Mouse (Mus musculus) skeletal muscle tissue, adult 2 months (tissue): ENCODE data around the gene Pih1d1.
A peak's percentile ranks its signal among the peaks of the same experiment; 100 is the strongest.
"Not testable (repeated sequence)": the region's sequence is repeated elsewhere in the genome, so short reads cannot be mapped to it uniquely, and the experiment has no call there.

Experiments
- DNase-seq: peaks from one replicate; pipeline ENCODE4 v3.0.0-alpha.2; 2012; ENCODE audit warnings: low read depth, low spot score

Pih1d1 gene

DNA sequence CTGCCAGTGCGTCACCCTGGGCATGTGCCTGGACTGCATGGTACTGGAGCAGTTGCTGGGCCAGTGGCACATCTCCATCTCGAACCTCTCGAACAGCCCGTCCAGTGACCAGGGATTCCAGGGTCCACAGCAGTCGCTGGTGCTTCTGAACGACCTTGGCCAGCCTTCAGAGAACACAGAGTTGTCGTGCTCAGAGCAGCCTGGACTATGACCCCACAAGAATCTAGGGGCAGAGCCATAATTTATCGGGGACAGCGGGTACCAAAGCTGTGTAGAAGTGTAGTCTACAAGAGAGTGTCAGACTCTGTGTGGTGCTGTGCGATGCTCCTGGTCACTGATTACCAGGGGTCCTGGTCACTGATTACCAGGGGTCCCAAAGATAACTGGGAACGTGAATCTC, 6.2 kb upstream of the Pih1d1 start:
- no peak for DNase-seq

DNA sequence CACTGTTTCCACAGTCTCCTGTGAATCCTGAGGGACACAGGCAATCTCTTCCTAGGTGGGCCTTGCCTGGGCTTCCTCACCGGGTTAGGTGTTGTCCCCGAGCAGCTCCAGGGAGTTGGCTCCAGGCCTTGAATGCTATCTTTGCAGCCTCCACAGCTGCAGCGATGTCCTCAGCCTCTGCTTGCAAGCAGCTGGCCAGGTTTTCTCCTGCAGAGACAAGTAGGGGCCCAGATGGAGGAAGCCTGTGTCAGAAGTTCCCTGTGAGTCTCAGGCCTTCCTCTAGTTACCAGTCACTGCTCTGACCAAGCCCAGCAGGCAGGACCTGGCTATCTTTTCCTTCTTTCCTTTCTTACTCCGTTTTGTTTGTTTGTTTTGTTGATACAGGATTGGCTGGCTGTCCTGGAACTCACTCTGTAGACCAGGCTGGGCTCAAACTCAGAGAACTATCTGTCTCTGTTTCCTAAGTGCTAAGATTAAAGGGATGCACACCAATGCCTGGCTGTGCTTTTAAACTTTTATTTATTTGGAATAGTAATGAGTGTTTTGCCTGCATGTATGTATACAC, 5.5 kb upstream of the Pih1d1 start:
- no peak for DNase-seq

DNA sequence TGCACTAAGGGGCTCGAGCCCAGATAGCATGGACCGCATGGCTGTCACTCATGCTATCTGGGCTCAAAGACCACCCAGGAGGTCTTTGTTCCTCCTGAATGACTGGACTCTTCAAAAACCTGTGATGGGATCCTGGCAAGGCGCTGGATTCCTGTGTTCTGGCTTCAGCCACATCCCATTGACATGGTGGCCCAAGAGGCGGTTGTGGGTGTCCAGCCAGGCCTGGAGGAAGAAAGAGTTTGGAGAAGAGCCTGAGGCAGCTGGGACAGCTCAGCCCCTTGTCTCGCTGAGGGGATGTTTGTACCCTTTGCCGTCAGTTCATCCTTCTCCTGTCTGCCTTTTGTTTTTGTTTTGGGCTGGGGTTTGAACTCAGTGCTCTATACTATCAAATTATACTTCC, 4.6 kb upstream of the Pih1d1 start:
- no peak for DNase-seq

DNA sequence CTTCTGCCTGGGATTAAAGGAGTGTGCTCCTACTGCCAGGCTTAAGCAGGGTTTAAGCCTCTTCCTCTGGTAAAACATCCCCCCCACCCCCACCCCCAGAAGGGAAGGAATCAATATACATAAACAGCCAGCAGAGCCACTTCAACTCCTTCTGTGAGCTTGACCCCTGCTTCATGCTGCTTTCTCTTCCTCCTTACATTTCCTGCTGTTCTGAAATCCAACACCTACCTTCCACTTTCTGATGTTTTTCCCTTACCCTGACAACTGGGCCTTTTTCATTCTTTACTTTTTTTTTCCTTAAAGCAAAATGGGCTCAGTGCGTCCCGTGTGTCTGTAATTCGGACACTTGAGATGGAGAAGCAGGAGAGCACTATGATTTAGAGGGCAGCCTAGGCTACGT, 3.8 kb upstream of the Pih1d1 start:
- no peak for DNase-seq

DNA sequence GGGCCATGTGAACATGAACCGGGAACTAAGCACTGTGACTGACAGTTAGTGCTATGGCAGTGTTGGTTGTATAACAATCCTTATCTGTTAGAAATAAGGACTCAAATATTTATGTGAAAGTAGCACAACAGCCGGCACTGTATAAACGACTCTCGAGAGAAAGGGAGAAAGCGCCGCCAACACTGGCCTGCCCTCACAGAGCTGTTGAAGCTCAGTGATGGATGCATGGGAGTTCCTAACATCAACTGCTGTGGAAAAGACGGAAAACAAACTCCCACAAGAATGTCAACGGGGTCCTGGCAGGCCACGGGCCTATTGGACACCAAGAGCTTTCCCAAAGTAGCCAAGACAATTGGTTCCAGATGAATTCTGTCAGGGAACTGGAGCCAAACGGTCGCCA, 2.8 kb upstream of the Pih1d1 start:
- DNase-seq = peak; percentile 70

DNA sequence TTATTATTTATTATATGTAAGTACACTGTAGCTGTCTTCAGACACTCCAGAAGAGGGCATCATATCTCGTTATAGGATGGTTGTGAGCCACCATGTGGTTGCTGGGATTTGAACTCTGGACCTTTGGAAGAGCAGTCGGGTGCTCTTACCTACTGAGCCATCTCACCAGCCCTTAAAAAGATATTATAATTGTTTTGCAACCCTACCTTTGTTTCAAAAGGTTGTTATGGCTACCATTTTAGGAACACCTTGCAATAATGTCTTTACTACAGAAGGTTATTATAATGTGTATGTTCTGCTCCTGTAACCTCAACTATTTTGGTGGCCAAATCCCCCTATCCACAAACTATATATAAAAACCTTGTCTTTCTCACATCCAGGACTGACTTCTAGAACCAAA, 1.1 kb upstream of the Pih1d1 start:
- not testable (repeated sequence) for DNase-seq

DNA sequence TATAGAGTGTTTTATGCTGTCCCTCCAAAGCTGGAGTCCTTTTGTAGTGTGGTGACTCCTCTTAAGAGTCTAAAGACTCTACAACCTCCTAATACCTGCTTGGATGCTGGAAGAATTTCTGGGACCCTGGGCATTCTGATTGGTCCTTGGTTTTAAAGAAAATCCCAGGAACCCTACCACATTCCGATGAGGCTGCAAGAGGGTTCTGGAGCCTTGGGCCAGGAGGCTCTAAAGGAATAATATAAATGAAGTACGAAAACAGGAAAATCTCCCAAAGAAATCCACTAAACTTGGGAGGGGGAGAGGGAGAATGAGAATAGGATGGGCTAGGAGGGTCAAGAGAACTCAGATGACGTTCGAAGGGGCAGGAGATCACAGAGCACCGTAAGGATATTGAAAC, 517 bp upstream of the Pih1d1 start:
- DNase-seq = no peak

DNA sequence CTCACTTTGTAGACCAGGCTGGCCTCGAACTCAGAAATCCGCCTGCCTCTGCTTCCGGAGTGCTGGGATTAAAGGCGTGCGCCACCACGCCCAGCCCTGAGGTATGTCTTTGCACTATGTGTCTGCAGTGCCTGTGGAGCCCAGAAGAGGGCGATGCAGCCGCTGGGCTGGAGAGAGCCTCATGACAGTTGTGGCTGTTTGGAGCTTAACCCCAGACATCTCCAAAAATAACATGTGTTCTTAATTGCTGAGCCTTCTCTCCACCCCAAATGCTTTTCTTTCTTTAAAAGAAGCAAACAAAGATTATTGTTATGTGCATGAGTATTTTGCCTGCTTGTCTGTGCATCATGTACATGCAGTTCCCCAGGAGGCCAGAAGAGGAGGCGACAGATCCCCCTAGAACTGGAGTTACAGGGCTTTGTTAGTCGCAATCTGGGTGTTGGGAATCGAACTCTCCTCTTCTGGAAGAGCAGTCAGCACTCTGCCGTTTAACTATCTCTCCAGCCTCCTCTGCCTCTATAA, 951 bp downstream of the Pih1d1 start:
- DNase-seq = no peak

DNA sequence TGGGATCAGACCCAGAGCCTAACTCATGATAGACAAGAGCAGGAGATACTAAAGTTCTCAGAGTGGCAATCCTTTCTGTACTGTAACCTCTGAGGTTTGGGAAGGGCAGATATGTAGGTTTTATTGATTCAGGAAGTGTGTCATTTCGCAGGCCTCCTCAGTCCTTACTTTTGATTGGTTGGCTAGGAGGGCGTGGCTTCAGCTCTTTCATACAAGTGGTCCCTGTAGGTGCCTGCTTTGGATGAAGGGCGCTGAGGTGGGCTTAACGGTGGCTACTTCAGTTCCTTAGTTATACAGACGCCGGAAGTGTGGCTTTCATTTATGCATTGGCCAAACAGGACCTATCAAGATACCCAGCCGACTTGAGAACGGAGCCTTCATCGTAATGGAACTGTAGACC, 1.5 kb downstream of the Pih1d1 start:
- no peak for DNase-seq

DNA sequence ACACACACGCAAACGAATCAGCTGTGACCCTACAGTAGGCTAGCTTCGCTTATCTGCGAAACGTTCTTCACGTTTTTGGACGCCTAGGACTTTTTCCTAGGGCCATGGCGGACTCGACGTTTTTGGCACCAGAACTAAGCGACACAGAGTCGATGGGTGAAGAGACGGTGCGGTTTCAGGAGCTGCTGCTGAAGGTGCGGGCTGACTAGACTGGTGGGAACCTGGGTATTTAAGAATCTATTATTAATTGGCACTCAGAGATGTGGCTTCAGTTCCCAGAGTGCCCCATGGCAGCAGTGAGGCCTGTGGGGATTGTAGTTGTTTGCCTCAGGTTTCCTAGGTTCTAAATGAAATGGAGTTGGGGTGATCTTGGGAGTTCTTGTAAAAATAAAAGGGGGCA, 2.1 kb downstream of the Pih1d1 start:
- DNase-seq = no peak

DNA sequence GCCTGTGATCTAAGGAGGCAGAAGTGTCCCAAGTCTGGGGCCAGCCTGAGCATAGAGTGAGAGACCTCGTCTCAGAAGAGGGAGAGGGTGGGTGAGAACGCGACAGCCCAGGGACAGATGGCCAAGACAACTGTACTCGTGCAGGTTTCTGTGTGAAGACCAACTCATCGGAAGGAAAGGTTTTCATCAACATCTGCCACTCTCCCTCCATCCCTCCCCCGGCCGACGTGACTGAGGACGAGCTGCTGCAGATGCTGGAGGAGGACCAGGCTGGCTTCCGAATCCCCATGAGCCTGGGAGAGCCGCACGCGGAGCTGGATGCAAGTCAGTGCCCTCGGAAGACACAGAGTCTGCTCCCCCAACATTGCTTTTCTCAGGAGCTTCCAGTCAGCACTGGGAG, 3.4 kb downstream of the Pih1d1 start:
- DNase-seq = no peak

DNA sequence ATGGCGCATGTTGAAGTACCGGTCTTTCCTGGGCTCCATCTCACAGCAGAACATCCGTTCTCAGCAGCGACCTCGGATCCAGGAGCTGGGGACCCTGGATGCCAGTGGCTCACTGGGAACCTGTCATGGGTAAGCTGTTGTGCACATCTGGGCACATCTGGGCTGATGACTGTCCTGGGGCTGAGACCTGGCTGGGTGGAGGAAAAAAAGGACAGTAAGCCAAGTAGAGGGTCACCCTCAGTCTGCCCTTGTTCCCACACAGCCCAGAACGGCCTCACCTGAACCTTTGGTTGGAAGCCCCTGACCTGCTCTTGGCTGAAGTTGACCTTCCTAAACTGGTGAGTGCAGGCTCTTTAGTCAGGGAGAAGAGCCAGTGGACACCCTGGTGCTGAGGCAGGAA, 4.9 kb downstream of the Pih1d1 start:
- no peak for DNase-seq

DNA sequence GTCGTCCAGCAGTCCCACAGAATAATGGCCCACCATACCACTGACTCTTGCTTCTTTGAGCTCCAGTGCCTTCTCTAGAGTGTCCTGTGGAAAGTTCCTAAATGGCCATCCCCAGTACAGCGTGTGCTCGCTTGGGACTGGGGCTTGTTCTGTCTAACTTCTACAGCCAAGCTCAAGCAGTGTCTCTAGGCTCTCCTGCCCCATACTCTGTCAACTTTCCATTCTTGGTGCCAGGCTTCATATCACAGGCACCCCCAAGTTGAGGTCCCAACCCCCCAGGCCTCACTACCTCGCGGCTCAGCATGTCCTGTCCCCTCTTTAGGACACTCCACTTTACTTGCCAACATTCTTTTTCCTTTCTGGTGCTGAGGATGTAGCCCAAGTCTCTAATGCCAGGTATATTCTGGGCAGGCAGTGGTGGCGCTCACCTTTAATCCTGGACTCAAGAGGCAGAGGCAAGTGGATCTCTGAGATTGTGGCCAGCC, 6.3 kb downstream of the Pih1d1 start:
- DNase-seq = no peak

DNA sequence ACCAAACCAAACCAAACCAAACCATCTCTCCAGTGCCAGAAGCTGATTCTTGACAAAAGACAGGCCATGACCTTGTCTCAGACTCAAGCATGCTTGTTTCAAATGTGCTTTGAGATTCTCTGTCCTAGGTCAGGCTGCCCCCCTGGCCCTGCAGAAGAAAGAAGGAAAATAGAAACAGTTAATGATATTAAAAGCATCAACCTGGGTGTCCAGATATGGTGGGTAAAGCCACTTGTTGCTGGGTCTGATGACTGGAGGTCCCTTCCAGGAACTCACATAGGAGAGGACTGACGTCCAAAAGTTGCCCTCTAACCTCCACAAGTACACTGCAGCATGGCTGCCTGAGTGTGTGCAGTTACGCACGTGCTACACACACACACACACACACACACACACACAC, 6.8 kb downstream of the Pih1d1 start:
- no peak for DNase-seq

DNA sequence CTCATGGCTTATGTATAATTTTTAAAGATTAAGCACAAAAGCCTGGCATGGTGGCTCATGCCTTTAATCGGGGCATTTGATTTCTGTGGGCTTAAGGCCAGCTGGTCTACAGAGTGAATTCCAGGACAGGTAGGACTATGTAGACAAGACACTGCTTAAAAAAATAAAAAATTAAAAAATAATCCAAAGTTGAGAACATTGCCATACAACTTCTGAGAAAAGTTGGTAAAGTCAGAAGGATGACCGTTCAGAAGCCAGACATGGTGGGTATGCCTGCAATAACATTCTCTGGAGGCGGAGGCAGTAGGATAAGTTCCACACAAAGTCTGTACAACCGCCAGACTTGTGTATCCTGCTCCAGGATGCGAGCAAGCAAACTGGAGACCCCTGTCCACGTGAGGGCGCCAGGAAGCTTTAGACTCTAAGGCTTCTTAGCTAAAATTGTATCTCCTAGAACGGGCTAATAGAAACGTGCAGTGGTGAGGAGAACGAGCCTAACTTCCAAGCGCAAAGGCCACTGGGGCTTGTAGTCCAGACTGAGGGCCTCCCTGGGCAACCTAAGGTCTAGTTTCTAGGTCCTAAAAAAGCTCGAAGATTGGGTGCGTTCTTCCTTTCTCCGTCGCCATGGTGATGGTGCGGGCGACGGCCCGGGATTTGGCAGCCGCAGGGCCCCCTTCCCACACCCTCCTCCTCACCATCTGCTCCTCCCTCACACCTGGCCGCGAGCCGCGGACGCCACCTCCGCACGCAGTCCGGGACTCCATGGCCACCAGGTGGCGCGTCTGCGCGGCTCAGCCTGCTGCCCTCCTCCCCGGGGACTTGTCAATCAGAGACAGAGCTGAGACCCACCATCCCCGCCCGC, 7.7 kb downstream of the Pih1d1 start:
- peak; percentile 75 for DNase-seq

DNA sequence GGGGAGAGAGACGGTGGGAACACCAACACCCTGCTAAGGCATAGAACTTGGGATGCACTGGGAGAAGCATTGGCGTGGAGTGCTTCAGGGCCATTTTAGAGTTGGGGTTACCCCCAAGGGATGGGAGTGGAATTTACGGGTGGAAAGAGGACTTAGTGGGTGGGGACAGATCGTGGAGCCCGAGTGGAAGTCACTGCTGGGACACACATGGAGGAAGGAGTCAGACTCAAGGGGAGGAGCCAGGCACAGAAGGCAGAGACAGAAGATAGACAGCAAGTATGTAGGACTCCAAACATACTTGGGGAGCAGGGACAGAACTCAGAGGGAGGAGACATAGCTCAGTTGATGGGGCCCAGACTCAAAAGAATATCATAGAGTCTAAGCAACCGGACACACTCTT, 8.4 kb downstream of the Pih1d1 start:
- no peak for DNase-seq

DNA sequence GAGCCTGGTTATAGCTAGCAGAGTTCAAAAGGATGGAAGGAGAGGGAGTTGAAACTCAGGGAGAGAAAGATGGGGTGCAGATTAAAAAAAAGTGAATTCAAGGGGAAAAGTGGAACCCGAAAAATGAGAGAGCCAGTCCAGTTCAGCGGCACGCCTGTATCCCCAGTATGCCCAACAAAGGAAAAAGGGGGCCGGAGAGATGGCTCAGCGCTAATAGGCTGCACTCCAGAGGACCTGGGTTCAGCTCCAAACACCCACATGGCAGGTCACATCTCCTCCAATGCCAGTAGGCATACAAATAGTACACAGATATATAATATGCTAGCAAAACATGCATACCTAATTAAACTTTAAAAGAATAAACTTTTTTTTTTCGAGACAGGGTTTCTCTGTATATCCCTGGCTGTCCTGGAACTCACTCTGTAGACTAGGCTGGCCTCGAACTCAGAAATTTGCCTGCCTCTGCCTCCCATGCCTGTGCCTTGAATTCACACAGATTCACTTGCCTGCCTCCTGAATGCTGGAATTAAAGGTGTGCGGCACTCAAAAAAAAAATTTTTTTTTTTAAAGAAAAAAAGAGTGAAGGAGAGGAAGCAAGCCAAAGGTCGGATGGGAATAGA, 9.0 kb downstream of the Pih1d1 start:
- DNase-seq = no peak

DNA sequence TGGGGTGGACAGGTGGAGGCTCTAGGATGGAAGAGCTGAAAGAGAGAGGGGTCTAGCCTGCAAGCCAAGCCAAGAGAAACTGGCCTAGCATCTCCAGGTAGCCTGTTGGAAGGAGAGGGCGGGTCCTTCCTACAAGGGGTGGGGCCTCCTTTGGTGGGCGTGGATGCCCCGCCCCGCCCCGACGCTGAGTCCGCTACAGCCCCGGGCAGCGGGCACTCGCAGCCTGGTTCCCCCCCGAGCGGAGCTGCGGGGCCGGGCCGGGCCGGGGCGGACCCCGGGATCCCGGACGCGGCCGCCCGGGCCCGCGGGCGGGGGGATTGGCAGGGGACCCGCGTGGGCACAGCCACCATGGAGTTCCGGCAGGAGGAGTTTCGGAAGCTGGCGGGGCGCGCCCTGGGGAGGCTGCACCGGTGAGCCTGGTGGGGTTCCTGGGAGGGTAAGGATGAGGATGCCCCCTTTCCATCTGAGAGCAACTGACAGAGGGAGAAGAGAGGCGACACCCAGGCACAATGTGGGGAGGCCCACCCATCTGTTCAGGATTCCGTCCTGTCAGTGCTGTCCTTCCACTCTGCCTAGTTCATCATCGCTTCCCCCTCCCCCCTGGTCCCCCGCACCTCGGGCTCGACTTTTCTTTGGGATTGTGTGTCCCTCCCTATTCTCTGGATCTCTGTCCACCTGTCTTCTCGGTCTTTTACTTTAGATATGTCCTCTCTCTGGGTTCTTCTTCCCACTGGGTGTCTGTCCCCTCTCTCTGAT, 9.8 kb downstream of the Pih1d1 start, which contains the start of gene Slc17a7:
Slc17a7 (plus strand) TSS at position 215 of the 756 bp plus-strand sequence.
- no peak for DNase-seq

DNA sequence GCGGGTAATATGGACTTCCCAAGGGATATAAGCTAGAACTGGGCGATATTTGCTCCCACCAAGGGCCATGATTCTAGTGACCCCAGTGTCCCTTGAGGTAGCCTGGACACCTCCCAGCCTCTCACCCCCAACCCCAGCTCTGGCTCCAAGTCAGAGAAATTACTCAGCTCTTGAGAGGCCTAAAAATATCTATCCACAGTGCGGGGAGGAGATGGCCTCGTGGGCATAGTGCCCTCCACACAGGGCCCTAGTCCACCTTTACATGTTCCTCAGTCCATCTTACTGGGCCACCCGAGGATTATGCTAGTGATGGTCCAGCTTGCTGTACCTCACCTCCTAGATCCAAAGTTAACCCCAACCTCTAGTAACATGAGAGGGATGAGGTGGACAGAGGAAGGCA, 10.7 kb downstream of the Pih1d1 start:
- DNase-seq = no peak

DNA sequence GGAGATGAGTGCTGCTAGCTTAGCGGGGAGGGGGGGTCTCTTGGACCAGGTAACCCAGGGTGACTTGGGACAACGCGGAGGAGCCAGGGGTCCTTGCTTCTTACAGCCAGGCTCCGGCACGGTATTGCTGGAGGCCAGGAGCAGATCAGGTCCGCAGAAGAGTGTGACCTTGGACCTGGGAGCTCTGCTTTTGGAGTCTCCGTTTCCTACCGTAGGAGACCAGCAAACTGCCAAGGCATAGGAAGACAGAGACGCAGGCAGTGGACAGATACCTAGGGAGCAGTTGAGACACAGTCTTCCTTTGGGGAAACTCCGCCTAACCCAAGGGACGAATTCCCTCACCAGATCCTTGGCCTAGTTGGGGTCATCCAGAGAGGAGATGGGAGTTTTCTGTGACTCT, 11.6 kb downstream of the Pih1d1 start:
- DNase-seq = no peak

DNA sequence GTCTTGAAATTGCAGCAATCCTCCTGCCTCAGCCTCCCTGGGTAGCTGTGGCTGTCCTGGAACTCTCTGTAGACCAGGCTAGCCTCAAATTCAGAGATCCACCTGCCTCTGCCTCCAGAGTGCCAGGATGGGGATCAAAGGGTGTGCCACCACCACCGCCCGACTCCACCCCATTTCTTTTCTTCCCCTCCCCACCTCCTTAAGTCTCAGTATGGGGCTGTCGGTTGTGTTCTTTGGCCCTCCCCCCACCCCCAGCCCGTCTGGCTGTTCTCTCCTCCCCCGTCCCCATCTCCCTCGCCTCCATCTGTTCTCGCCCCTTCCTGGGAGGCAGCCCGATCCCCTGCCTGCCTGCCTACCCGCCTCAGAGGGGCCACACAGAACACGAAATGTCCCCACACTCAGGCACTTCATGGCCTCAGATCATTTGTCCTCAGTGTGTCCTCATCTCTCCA, 12.9 kb downstream of the Pih1d1 start:
- no peak for DNase-seq
